Mouse (Mus musculus): ENCODE results near the gene Cradd.
A peak's percentile ranks its signal among the peaks of the same experiment; 100 is the strongest.

The Cradd gene

GRCm38 (mm10) chr10:95347776-95348175 lies 23.8 kb upstream of the Cradd start:
- TF ChIP-seq CTCF (conservative IDR thresholded peaks at IDR 0.05; ENCODE audit: low read length) (no peak), POU5F1 (IDR thresholded peaks at IDR 0.05; ENCODE audit: borderline replicate concordance, low read length) (no peak), NANOG (IDR thresholded peaks at IDR 0.05; ENCODE audit: borderline replicate concordance, low read length) (no peak)
- Histone ChIP-seq H3K9me3 (ENCODE audit: low read length) (peaks cover 4% of the 10 kb centered on the region; the same call in 1 of the 2 replicates), H3K4me3 (replicated peaks; ENCODE audit: low read length) (no peak overlapping the region), H3K4me1 (replicated peaks; ENCODE audit: low read depth, low read length) (peaks cover 37% of the 10 kb centered on the region), H3K27me3 (ENCODE audit: insufficient read depth, low read length) (0 out of 2 replicates have a peak, but pooled peaks cover 4% of the 10 kb centered on the region), H3K36me3 (ENCODE audit: insufficient read depth, low read length) (no peaks in the 10 kb centered on the region)

GRCm38 (mm10) chr10:95342833-95343590 lies 19.1 kb upstream of the Cradd start:
- no peaks in the 10 kb centered on the region for H3K36me3 ChIP-seq (ENCODE audit: insufficient read depth, low read length)
- no peak overlapping the region for H3K4me3 ChIP-seq (replicated peaks; ENCODE audit: low read length)
- H3K27me3 ChIP-seq (ENCODE audit: insufficient read depth, low read length) = no peaks in the 10 kb centered on the region
- peaks cover 2% of the 10 kb centered on the region; the same call in 1 of the 2 replicates for H3K4me1 ChIP-seq (replicated peaks; ENCODE audit: low read depth, low read length)
- H3K9me3 ChIP-seq (ENCODE audit: low read length) = peaks cover 4% of the 10 kb centered on the region; the same call in 1 of the 2 replicates
- no peak for TF ChIP-seq NANOG (IDR thresholded peaks at IDR 0.05; ENCODE audit: borderline replicate concordance, low read length)

GRCm38 (mm10) chr10:95340676-95341075 lies 16.7 kb upstream of the Cradd start:
- Histone ChIP-seq H3K27me3 (ENCODE audit: insufficient read depth, low read length) (no peaks in the 10 kb centered on the region), H3K4me1 (replicated peaks; ENCODE audit: low read depth, low read length) (peaks cover 4% of the 10 kb centered on the region; the same call in 1 of the 2 replicates), H3K4me3 (replicated peaks; ENCODE audit: low read length) (no peak overlapping the region), H3K36me3 (ENCODE audit: insufficient read depth, low read length) (no peaks in the 10 kb centered on the region), H3K9me3 (ENCODE audit: low read length) (peaks cover 4% of the 10 kb centered on the region; the same call in 1 of the 2 replicates)
- TF ChIP-seq POU5F1 (IDR thresholded peaks at IDR 0.05; ENCODE audit: borderline replicate concordance, low read length) = no peak
- TF ChIP-seq NANOG (IDR thresholded peaks at IDR 0.05; ENCODE audit: borderline replicate concordance, low read length) = no peak
- no peak for TF ChIP-seq CTCF (conservative IDR thresholded peaks at IDR 0.05; ENCODE audit: low read length)

- Histone ChIP-seq H3K27me3 (ENCODE audit: insufficient read depth, low read length) (no peaks in the 10 kb centered on the region), H3K4me3 (replicated peaks; ENCODE audit: low read length) (no peak overlapping the region), H3K9me3 (ENCODE audit: low read length) (no peaks in the 10 kb centered on the region), H3K4me1 (replicated peaks; ENCODE audit: low read depth, low read length) (peaks cover 9% of the 10 kb centered on the region; the same call in 1 of the 2 replicates), H3K36me3 (ENCODE audit: insufficient read depth, low read length) (no peaks in the 10 kb centered on the region)
- TF ChIP-seq NANOG (IDR thresholded peaks at IDR 0.05; ENCODE audit: borderline replicate concordance, low read length) (no peak), CTCF (conservative IDR thresholded peaks at IDR 0.05; ENCODE audit: low read length) (no peak), POU5F1 (IDR thresholded peaks at IDR 0.05; ENCODE audit: borderline replicate concordance, low read length) (no peak)
Observed at GRCm38 (mm10) chr10:95337589-95337988, 13.7 kb upstream of the Cradd start.

- peaks cover 12% of the 10 kb centered on the region; the same call in 1 of the 2 replicates for H3K4me1 ChIP-seq (replicated peaks; ENCODE audit: low read depth, low read length)
- H3K4me3 ChIP-seq (replicated peaks; ENCODE audit: low read length) = no peak overlapping the region
- no peaks in the 10 kb centered on the region for H3K9me3 ChIP-seq (ENCODE audit: low read length)
- TF ChIP-seq NANOG (IDR thresholded peaks at IDR 0.05; ENCODE audit: borderline replicate concordance, low read length) (no peak), CTCF (conservative IDR thresholded peaks at IDR 0.05; ENCODE audit: low read length) (no peak), POU5F1 (IDR thresholded peaks at IDR 0.05; ENCODE audit: borderline replicate concordance, low read length) (no peak)
- no peaks in the 10 kb centered on the region for H3K36me3 ChIP-seq (ENCODE audit: insufficient read depth, low read length)
- no peaks in the 10 kb centered on the region for H3K27me3 ChIP-seq (ENCODE audit: insufficient read depth, low read length)
Observed at GRCm38 (mm10) chr10:95336781-95337544, 13.0 kb upstream of the Cradd start.

- Histone ChIP-seq H3K4me1 (replicated peaks; ENCODE audit: low read depth, low read length) (peaks cover 31% of the 10 kb centered on the region), H3K27me3 (ENCODE audit: insufficient read depth, low read length) (no peaks in the 10 kb centered on the region), H3K9me3 (ENCODE audit: low read length) (no peaks in the 10 kb centered on the region), H3K36me3 (ENCODE audit: insufficient read depth, low read length) (no peaks in the 10 kb centered on the region), H3K4me3 (replicated peaks; ENCODE audit: low read length) (no peak overlapping the region)
- TF ChIP-seq POU5F1 (IDR thresholded peaks at IDR 0.05; ENCODE audit: borderline replicate concordance, low read length) (no peak), CTCF (conservative IDR thresholded peaks at IDR 0.05; ENCODE audit: low read length) (no peak), NANOG (IDR thresholded peaks at IDR 0.05; ENCODE audit: borderline replicate concordance, low read length) (no peak)
Observed at GRCm38 (mm10) chr10:95334826-95335225, 10.9 kb upstream of the Cradd start.

- Histone ChIP-seq H3K4me1 (replicated peaks; ENCODE audit: low read depth, low read length) (peaks cover 49% of the 10 kb centered on the region), H3K27me3 (ENCODE audit: insufficient read depth, low read length) (no peaks in the 10 kb centered on the region), H3K4me3 (replicated peaks; ENCODE audit: low read length) (peak overlapping the region; percentile 70), H3K9me3 (ENCODE audit: low read length) (no peaks in the 10 kb centered on the region), H3K36me3 (ENCODE audit: insufficient read depth, low read length) (no peaks in the 10 kb centered on the region)
- TF ChIP-seq CTCF (conservative IDR thresholded peaks at IDR 0.05; ENCODE audit: low read length) (no peak), NANOG (IDR thresholded peaks at IDR 0.05; ENCODE audit: borderline replicate concordance, low read length) (no peak), POU5F1 (IDR thresholded peaks at IDR 0.05; ENCODE audit: borderline replicate concordance, low read length) (no peak)
Observed at GRCm38 (mm10) chr10:95332596-95332995, 8.7 kb upstream of the Cradd start.

Measured in E14TG2a.4 (cell line).